Mouse (Mus musculus): ENCODE measurements around the gene Olfr1418. TPM values are rescaled to one million over a fixed set of nuclear protein-coding genes. Genes with fewer than 3 reads are reported as not detected.

Gene Olfr1418
- polyA plus RNA-seq, 1 experiment from 2014 or later: not detected

DNA sequence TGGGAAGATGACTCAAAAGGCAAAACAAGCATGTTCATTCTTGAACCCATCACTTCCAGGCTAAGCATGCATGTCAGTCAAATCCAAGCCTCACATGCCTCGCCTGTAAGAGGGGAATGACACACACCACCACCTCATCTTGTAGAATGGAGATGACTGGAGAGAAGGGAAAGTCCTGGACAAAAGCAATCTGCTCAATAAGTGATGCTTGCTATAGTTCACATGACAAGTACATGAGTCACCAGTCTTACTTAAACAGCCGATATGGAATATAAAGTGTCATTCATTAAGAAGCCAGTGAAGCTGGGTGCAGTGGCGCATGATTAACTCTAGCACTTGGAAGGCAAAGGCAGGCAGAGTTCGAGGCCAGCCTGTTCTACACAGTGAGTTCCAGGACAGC, 47.7 kb downstream of the Olfr1418 start:
- no peak overlapping the region for H3K27ac ChIP-seq (ENCODE audit: low read length)
- ATAC-seq: no peak
- H3K36me3 ChIP-seq (ENCODE audit: insufficient read depth, low read length): no peaks in the 10 kb centered on the region
- DNase-seq (ENCODE audit: low spot score): no peak
- H3K27me3 ChIP-seq (replicated peaks; ENCODE audit: insufficient read depth, low read length): no peaks in the 10 kb centered on the region
- no peak overlapping the region for H3K9ac ChIP-seq (replicated peaks; ENCODE audit: low read depth)
- WGBS: 58% methylated on average over 4 of the region's 4 CpGs
- peaks cover 18% of the 10 kb centered on the region for H3K4me1 ChIP-seq (ENCODE audit: insufficient read depth, low read depth, low read length)
- no peak overlapping the region for H3K4me3 ChIP-seq (ENCODE audit: low read depth, low read length)
- TF ChIP-seq CTCF (IDR thresholded peaks at IDR 0.05) (no peak), EP300 (IDR thresholded peaks at IDR 0.05) (no peak)
- no peak overlapping the region for H3K4me2 ChIP-seq (replicated peaks; ENCODE audit: low read depth, low read length)
- H3K9me3 ChIP-seq (ENCODE audit: low read length): no peaks in the 10 kb centered on the region

- H3K4me2 ChIP-seq (replicated peaks; ENCODE audit: low read depth, low read length): no peak overlapping the region
- H3K27ac ChIP-seq (ENCODE audit: low read length): no peak overlapping the region
- no peak overlapping the region for H3K4me3 ChIP-seq (ENCODE audit: low read depth, low read length)
- no peaks in the 10 kb centered on the region for H3K27me3 ChIP-seq (replicated peaks; ENCODE audit: insufficient read depth, low read length)
- TF ChIP-seq CTCF (IDR thresholded peaks at IDR 0.05) (no peak), EP300 (IDR thresholded peaks at IDR 0.05) (no peak)
- H3K9ac ChIP-seq (replicated peaks; ENCODE audit: low read depth): no peak overlapping the region
- H3K36me3 ChIP-seq (ENCODE audit: insufficient read depth, low read length): no peaks in the 10 kb centered on the region
- DNase-seq (ENCODE audit: low spot score): peak; percentile 21
- no peaks in the 10 kb centered on the region for H3K9me3 ChIP-seq (ENCODE audit: low read length)
- 42% methylated on average over 5 of the region's 5 CpGs for WGBS
- no peak for ATAC-seq
- H3K4me1 ChIP-seq (ENCODE audit: insufficient read depth, low read depth, low read length): peaks cover 12% of the 10 kb centered on the region; the same call in 1 of the 2 replicates
These were observed 49.0 kb downstream of the Olfr1418 start for GRCm38 (mm10) chr19:11811688-11812365.

- peak; percentile 65 for ATAC-seq
- peak overlapping the region; percentile 54; the same call in 1 of the 2 replicates for H3K27ac ChIP-seq (ENCODE audit: low read length)
- H3K9me3 ChIP-seq (ENCODE audit: low read length): no peaks in the 10 kb centered on the region
- no peaks in the 10 kb centered on the region for H3K27me3 ChIP-seq (replicated peaks; ENCODE audit: insufficient read depth, low read length)
- H3K36me3 ChIP-seq (ENCODE audit: insufficient read depth, low read length): no peaks in the 10 kb centered on the region
- TF ChIP-seq CTCF (IDR thresholded peaks at IDR 0.05) (no peak), EP300 (IDR thresholded peaks at IDR 0.05) (no peak)
- no peak overlapping the region for H3K4me2 ChIP-seq (replicated peaks; ENCODE audit: low read depth, low read length)
- no peak overlapping the region for H3K9ac ChIP-seq (replicated peaks; ENCODE audit: low read depth)
- H3K4me1 ChIP-seq (ENCODE audit: insufficient read depth, low read depth, low read length): peaks cover 12% of the 10 kb centered on the region; the same call in 1 of the 2 replicates
- no peak overlapping the region for H3K4me3 ChIP-seq (ENCODE audit: low read depth, low read length)
- WGBS: 53% methylated on average over 1 of the region's 1 CpGs
- peak; percentile 51 for DNase-seq (ENCODE audit: low spot score)
These were observed 50.0 kb downstream of the Olfr1418 start for GRCm38 (mm10) chr19:11810856-11811255.

DNA sequence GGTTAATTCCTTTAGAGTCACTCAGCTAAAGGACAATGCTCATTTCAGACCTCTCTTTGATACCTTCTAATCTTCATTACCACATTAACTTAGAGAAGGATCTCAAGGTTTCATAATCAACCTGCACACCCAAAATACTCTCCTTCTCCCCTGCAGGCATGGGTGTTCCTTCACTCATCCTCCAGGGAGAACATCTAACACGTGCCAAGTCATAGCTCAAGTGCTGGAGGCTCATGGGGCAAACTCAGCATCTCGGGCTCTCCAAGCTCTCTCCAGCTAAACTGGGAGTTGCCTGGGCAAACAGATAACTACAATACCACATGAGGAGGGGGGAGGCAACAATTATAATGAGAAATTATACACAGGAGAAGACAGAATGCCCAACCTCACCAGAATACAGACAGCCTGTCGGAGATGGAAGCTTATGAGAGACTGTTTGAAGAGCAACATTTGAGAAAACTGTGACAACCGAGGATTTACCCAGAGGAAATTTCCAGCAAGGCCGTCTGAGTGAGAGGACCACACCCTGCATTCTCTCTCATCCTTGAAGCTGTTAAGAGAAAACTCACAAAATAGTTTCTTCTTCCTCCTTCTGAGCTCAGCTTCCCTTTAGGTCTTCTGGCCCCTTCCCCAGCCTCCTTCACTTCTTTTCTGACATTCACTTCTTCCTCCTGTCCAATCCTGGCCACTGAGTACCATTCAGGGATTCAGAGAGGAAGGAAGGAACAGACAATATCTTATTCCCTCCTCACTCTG, 50.7 kb downstream of the Olfr1418 start:
- Histone ChIP-seq H3K27me3 (replicated peaks; ENCODE audit: insufficient read depth, low read length) (no peaks in the 10 kb centered on the region), H3K4me3 (ENCODE audit: low read depth, low read length) (no peak overlapping the region), H3K9me3 (ENCODE audit: low read length) (no peaks in the 10 kb centered on the region), H3K36me3 (ENCODE audit: insufficient read depth, low read length) (no peaks in the 10 kb centered on the region), H3K4me2 (replicated peaks; ENCODE audit: low read depth, low read length) (no peak overlapping the region), H3K4me1 (ENCODE audit: insufficient read depth, low read depth, low read length) (peaks cover 12% of the 10 kb centered on the region; the same call in 1 of the 2 replicates), H3K9ac (replicated peaks; ENCODE audit: low read depth) (no peak overlapping the region), H3K27ac (ENCODE audit: low read length) (peak overlapping the region; percentile 20)
- TF ChIP-seq CTCF (IDR thresholded peaks at IDR 0.05): no peak
- ATAC-seq: no peak
- 53% methylated on average over 5 of the region's 5 CpGs for WGBS
- DNase-seq (ENCODE audit: low spot score): peak; percentile 14

DNA sequence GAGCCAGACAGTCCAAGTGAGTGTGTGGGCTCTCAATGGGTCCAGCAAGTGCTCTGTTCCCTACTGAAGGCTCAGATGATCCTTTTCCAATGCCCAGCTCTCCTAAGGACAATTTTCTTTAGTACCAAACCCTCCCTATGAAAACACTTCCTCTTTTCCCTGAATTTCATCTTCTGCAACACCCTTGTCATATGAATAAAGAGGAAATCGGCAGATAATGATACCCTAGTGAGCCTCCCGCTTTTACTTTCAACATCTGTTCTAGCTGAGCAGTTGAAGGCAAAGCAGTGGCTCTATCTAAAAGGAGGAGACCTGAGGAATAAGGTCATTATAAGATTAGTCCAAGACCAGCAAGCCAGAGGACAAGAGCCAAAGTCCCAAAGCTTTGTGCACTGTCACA, 52.4 kb downstream of the Olfr1418 start:
- no peak for ATAC-seq
- Histone ChIP-seq H3K27ac (ENCODE audit: low read length) (no peak overlapping the region), H3K9me3 (ENCODE audit: low read length) (no peaks in the 10 kb centered on the region), H3K27me3 (replicated peaks; ENCODE audit: insufficient read depth, low read length) (no peaks in the 10 kb centered on the region), H3K4me3 (ENCODE audit: low read depth, low read length) (no peak overlapping the region), H3K9ac (replicated peaks; ENCODE audit: low read depth) (no peak overlapping the region), H3K4me1 (ENCODE audit: insufficient read depth, low read depth, low read length) (peaks cover 12% of the 10 kb centered on the region; the same call in 1 of the 2 replicates), H3K36me3 (ENCODE audit: insufficient read depth, low read length) (no peaks in the 10 kb centered on the region), H3K4me2 (replicated peaks; ENCODE audit: low read depth, low read length) (no peak overlapping the region)
- DNase-seq (ENCODE audit: low spot score): no peak
- TF ChIP-seq EP300 (IDR thresholded peaks at IDR 0.05) (no peak), CTCF (IDR thresholded peaks at IDR 0.05) (no peak)
- 82% methylated on average over 2 of the region's 2 CpGs for WGBS

- Histone ChIP-seq H3K9me3 (ENCODE audit: low read length) (no peaks in the 10 kb centered on the region), H3K4me2 (replicated peaks; ENCODE audit: low read depth, low read length) (no peak overlapping the region), H3K9ac (replicated peaks; ENCODE audit: low read depth) (no peak overlapping the region), H3K36me3 (ENCODE audit: insufficient read depth, low read length) (no peaks in the 10 kb centered on the region), H3K4me3 (ENCODE audit: low read depth, low read length) (no peak overlapping the region), H3K4me1 (ENCODE audit: insufficient read depth, low read depth, low read length) (peaks cover 12% of the 10 kb centered on the region; the same call in 1 of the 2 replicates), H3K27ac (ENCODE audit: low read length) (no peak overlapping the region), H3K27me3 (replicated peaks; ENCODE audit: insufficient read depth, low read length) (no peaks in the 10 kb centered on the region)
- DNase-seq (ENCODE audit: low spot score) (no peak), ATAC-seq (no peak)
- TF ChIP-seq EP300 (IDR thresholded peaks at IDR 0.05): no peak
- TF ChIP-seq CTCF (IDR thresholded peaks at IDR 0.05): no peak
- WGBS: 57% methylated on average over 6 of the region's 6 CpGs
These were observed 53.0 kb downstream of the Olfr1418 start for GRCm38 (mm10) chr19:11807822-11808221.
